Mouse (Mus musculus) embryonic facial prominence, embryonic 12.5 days (tissue): ENCODE measurements at regions not wholly inside any gene's neighbourhood (a gene's known extent, or its start where the extent isn't known, plus 50 kb on each side); places are given as distances from the start of the nearest gene placed in this dataset.

Experiments
- ATAC-seq: fragments of 200-750 bp; cut with Nextera tagmentation; 2 replicates; pipeline ENCODE4 v1.8.0; 2017; ENCODE audit not compliant: insufficient number of reproducible peaks, insufficient read depth, low FRiP score, low TSS enrichment
- H3K27ac ChIP-seq: fragments of 300-500 bp; sonication (generic); 2 replicates; pipeline ENCODE4 v1.5.1; 2016; ENCODE audit warnings: mild to moderate bottlenecking
- H3K27me3 ChIP-seq: fragments of 300-500 bp; sonication (generic); 2 replicates; pipeline ENCODE4 v1.6.1; 2016; ENCODE audit warnings: mild to moderate bottlenecking, moderate library complexity
- H3K36me3 ChIP-seq: fragments of 300-500 bp; sonication (generic); 2 replicates; pipeline ENCODE4 v1.6.1; 2016; ENCODE audit warnings: mild to moderate bottlenecking
- H3K4me1 ChIP-seq: fragments of 300-500 bp; sonication (generic); 2 replicates; pipeline ENCODE4 v1.6.1; 2016
- H3K4me2 ChIP-seq: fragments of 300-500 bp; sonication (generic); replicated peaks from 2 replicates; pipeline ENCODE4 v1.6.1; 2016; ENCODE audit warnings: mild to moderate bottlenecking, moderate library complexity
- H3K4me3 ChIP-seq: fragments of 300-500 bp; sonication (generic); 2 replicates; pipeline ENCODE4 v1.5.1; 2016; ENCODE audit warnings: mild to moderate bottlenecking
- H3K9ac ChIP-seq: fragments of 300-500 bp; sonication (generic); 2 replicates; pipeline ENCODE4 v1.6.1; 2016; ENCODE audit warnings: mild to moderate bottlenecking, moderate library complexity
- H3K9me3 ChIP-seq: fragments of 300-500 bp; sonication (generic); 2 replicates; pipeline ENCODE4 v1.6.1; 2016; ENCODE audit warnings: mild to moderate bottlenecking, moderate library complexity
- WGBS: fragments of 180-500 bp; shearing (Covaris S2); methylation state at CpG from one replicate; pipeline ENCODE4 v1.1.7; 2016; 5-methylcytosine and 5-hydroxymethylcytosine counted together

- no peak overlapping the region for H3K9ac ChIP-seq
- no peak overlapping the region for H3K4me2 ChIP-seq
- H3K27me3 ChIP-seq, result peaks cover 5% of the 10 kb centered on the region; the same call in 1 of the 2 replicates
- no peak for ATAC-seq
- no peaks in the 10 kb centered on the region for H3K9me3 ChIP-seq
- 54% methylated on average over 5 of the region's 5 CpGs for WGBS
- H3K36me3 ChIP-seq, result no peaks in the 10 kb centered on the region
- H3K27ac ChIP-seq, result no peak overlapping the region
- H3K4me1 ChIP-seq, result no peaks in the 10 kb centered on the region
- no peak overlapping the region for H3K4me3 ChIP-seq
These were observed 63.6 kb downstream of the Hif1an start for GRCm38 (mm10) chr19:44626261-44626660.

- Histone ChIP-seq H3K36me3 (no peaks in the 10 kb centered on the region), H3K27me3 (peaks cover 9% of the 10 kb centered on the region; the same call in 1 of the 2 replicates), H3K27ac (no peak overlapping the region), H3K4me2 (no peak overlapping the region), H3K9me3 (no peaks in the 10 kb centered on the region), H3K4me1 (no peaks in the 10 kb centered on the region), H3K4me3 (no peak overlapping the region), H3K9ac (no peak overlapping the region)
- 67% methylated on average over 7 of the region's 7 CpGs for WGBS
- no peak for ATAC-seq
These were observed 67.1 kb downstream of the Hif1an start for GRCm38 (mm10) chr19:44629705-44630104.

- WGBS, result 71% methylated on average over 19 of the region's 19 CpGs
- Histone ChIP-seq H3K4me1 (no peaks in the 10 kb centered on the region), H3K4me2 (no peak overlapping the region), H3K27ac (no peak overlapping the region), H3K27me3 (peaks cover 6% of the 10 kb centered on the region; the same call in 1 of the 2 replicates), H3K9ac (no peak overlapping the region), H3K9me3 (no peaks in the 10 kb centered on the region), H3K4me3 (no peak overlapping the region), H3K36me3 (no peaks in the 10 kb centered on the region)
- no peak for ATAC-seq
These were observed 68.8 kb downstream of the Hif1an start for GRCm38 (mm10) chr19:44631356-44632007.

- H3K27ac ChIP-seq, result no peak overlapping the region
- no peak overlapping the region for H3K4me3 ChIP-seq
- WGBS, result 58% methylated on average over 9 of the region's 9 CpGs
- no peaks in the 10 kb centered on the region for H3K9me3 ChIP-seq
- H3K9ac ChIP-seq, result no peak overlapping the region
- ATAC-seq, result no peak
- H3K36me3 ChIP-seq, result no peaks in the 10 kb centered on the region
- H3K4me1 ChIP-seq, result peaks cover 6% of the 10 kb centered on the region
- peaks cover 43% of the 10 kb centered on the region for H3K27me3 ChIP-seq
- H3K4me2 ChIP-seq, result no peak overlapping the region
These were observed 74.6 kb downstream of the Hif1an start for GRCm38 (mm10) chr19:44637145-44637719.

GRCm38 (mm10) chr19:44640021-44640420 is 77.4 kb downstream of the Hif1an start:
- no peak for ATAC-seq
- WGBS, result under 1% methylated on average over 26 of the region's 26 CpGs
- Histone ChIP-seq H3K4me3 (peak overlapping the region; percentile 31), H3K9me3 (no peaks in the 10 kb centered on the region), H3K4me1 (peaks cover 6% of the 10 kb centered on the region), H3K27me3 (peaks cover 52% of the 10 kb centered on the region), H3K27ac (no peak overlapping the region), H3K36me3 (no peaks in the 10 kb centered on the region), H3K9ac (peak overlapping the region; percentile 25; the same call in 1 of the 2 replicates), H3K4me2 (peak overlapping the region; percentile 52)

GRCm38 (mm10) chr19:44640551-44640950 is 77.9 kb downstream of the Hif1an start:
- Histone ChIP-seq H3K36me3 (no peaks in the 10 kb centered on the region), H3K4me3 (peak overlapping the region; percentile 31), H3K4me2 (peak overlapping the region; percentile 52), H3K4me1 (peaks cover 6% of the 10 kb centered on the region), H3K9ac (peak overlapping the region; percentile 25; the same call in 1 of the 2 replicates), H3K27ac (no peak overlapping the region), H3K9me3 (no peaks in the 10 kb centered on the region), H3K27me3 (peaks cover 53% of the 10 kb centered on the region)
- no peak; the same call in 1 of the 2 replicates for ATAC-seq
- 0% methylated on average over 1 of the region's 1 CpGs for WGBS

- WGBS, result 63% methylated on average over 4 of the region's 4 CpGs
These were observed 79.6 kb downstream of the Hif1an start for GRCm38 (mm10) chr19:44642294-44642693.

GRCm38 (mm10) chr19:44644376-44644775 is 81.7 kb downstream of the Hif1an start:
- H3K4me3 ChIP-seq, result no peak overlapping the region
- no peak overlapping the region for H3K27ac ChIP-seq
- peaks cover 66% of the 10 kb centered on the region for H3K27me3 ChIP-seq
- no peak overlapping the region for H3K9ac ChIP-seq
- 34% methylated on average over 3 of the region's 3 CpGs for WGBS
- peaks cover 6% of the 10 kb centered on the region for H3K4me1 ChIP-seq
- no peak overlapping the region for H3K4me2 ChIP-seq
- no peak for ATAC-seq
- H3K36me3 ChIP-seq, result no peaks in the 10 kb centered on the region
- H3K9me3 ChIP-seq, result no peaks in the 10 kb centered on the region

More at GRCm38 (mm10) chr19:44642294-44642693, 79.6 kb downstream of the Hif1an start:
- Histone ChIP-seq H3K36me3 (no peaks in the 10 kb centered on the region), H3K4me3 (no peak overlapping the region), H3K9ac (no peak overlapping the region), H3K27ac (no peak overlapping the region), H3K9me3 (no peaks in the 10 kb centered on the region), H3K4me2 (no peak overlapping the region), H3K4me1 (peaks cover 6% of the 10 kb centered on the region), H3K27me3 (peaks cover 64% of the 10 kb centered on the region)
- ATAC-seq, result no peak

GRCm38 (mm10) chr19:44644929-44645328 is 82.3 kb downstream of the Hif1an start:
- H3K4me3 ChIP-seq, result no peak overlapping the region
- H3K4me2 ChIP-seq, result no peak overlapping the region
- no peak overlapping the region for H3K9ac ChIP-seq
- 51% methylated on average over 3 of the region's 4 CpGs for WGBS
- H3K36me3 ChIP-seq, result no peaks in the 10 kb centered on the region
- H3K27ac ChIP-seq, result no peak overlapping the region
- no peaks in the 10 kb centered on the region for H3K9me3 ChIP-seq
- peaks cover 3% of the 10 kb centered on the region for H3K4me1 ChIP-seq
- H3K27me3 ChIP-seq, result peaks cover 66% of the 10 kb centered on the region
- no peak for ATAC-seq

- H3K4me3 ChIP-seq, result no peak overlapping the region
- H3K27me3 ChIP-seq, result peaks cover 67% of the 10 kb centered on the region
- no peak for ATAC-seq
- no peak overlapping the region for H3K9ac ChIP-seq
- H3K36me3 ChIP-seq, result no peaks in the 10 kb centered on the region
- H3K27ac ChIP-seq, result no peak overlapping the region
- no peaks in the 10 kb centered on the region for H3K4me1 ChIP-seq
- H3K9me3 ChIP-seq, result no peaks in the 10 kb centered on the region
- H3K4me2 ChIP-seq, result no peak overlapping the region
- 81% methylated on average over 9 of the region's 9 CpGs for WGBS
These were observed 83.9 kb downstream of the Hif1an start for GRCm38 (mm10) chr19:44646548-44646947.

- no peak for ATAC-seq
- Histone ChIP-seq H3K4me2 (no peak overlapping the region), H3K4me1 (no peaks in the 10 kb centered on the region), H3K27ac (no peak overlapping the region), H3K27me3 (peaks cover 68% of the 10 kb centered on the region), H3K36me3 (no peaks in the 10 kb centered on the region), H3K9me3 (no peaks in the 10 kb centered on the region), H3K4me3 (no peak overlapping the region), H3K9ac (no peak overlapping the region)
- WGBS, result 69% methylated on average over 7 of the region's 7 CpGs
These were observed 86.6 kb downstream of the Hif1an start for GRCm38 (mm10) chr19:44649206-44649605.

- Histone ChIP-seq H3K27me3 (peaks cover 78% of the 10 kb centered on the region), H3K4me1 (no peaks in the 10 kb centered on the region), H3K9ac (no peak overlapping the region), H3K4me3 (no peak overlapping the region), H3K9me3 (no peaks in the 10 kb centered on the region), H3K4me2 (no peak overlapping the region), H3K27ac (no peak overlapping the region), H3K36me3 (no peaks in the 10 kb centered on the region)
- 26% methylated on average over 2 of the region's 2 CpGs for WGBS
- ATAC-seq, result no peak
These were observed 88.2 kb downstream of the Hif1an start for GRCm38 (mm10) chr19:44650841-44651240.
